Mouse (Mus musculus) urinary bladder, postnatal 4 days (tissue): Measurements from ENCODE around the gene Gm20817.
"Not testable (repeated sequence)": the region's sequence is repeated elsewhere in the genome, so short reads cannot be mapped to it uniquely, and the experiment has no call there.

Experiments
- DNase-seq, 2 experiments: peaks; one replicate each; pipeline ENCODE4 v3.0.0; 2021 to 2022; ENCODE audit warnings: low spot score in 2 of 2

The Gm20817 gene

GRCm38 (mm10) chrY:68832628-68833027 is at the start of gene Gm20817:
TSS of gene Gm20817 (minus strand) at chrY:68832728.
- not testable (repeated sequence) for DNase-seq
